Mouse (Mus musculus) E14TG2a.4 (cell line): ENCODE data around the gene Nprl3.
"Not testable (repeated sequence)": the region's sequence is repeated elsewhere in the genome, so short reads cannot be mapped to it uniquely, and the experiment has no call there.

Experiments
- H3K27me3 ChIP-seq: 2 replicates; pipeline ENCODE4 v1.6.1; 2014; ENCODE audit warnings: low read length, control low read depth; ENCODE audit not compliant: insufficient read depth
- H3K36me3 ChIP-seq: 2 replicates; pipeline ENCODE4 v1.6.1; 2014; ENCODE audit warnings: low read length, control low read depth; ENCODE audit not compliant: insufficient read depth
- H3K4me1 ChIP-seq: replicated peaks from 2 replicates; pipeline ENCODE4 v1.6.1; 2014; ENCODE audit warnings: low read depth, low read length, control low read depth
- H3K4me3 ChIP-seq: replicated peaks from 2 replicates; pipeline ENCODE4 v1.5.1; 2014; ENCODE audit warnings: mild to moderate bottlenecking, low read length
- H3K9me3 ChIP-seq: 2 replicates; pipeline ENCODE4 v1.6.1; 2014; ENCODE audit warnings: low read length, control low read depth
- CTCF ChIP-seq: conservative IDR thresholded peaks from 2 replicates; pipeline ENCODE4 v1.5.1; 2014; ENCODE audit warnings: low read length
- NANOG ChIP-seq: IDR thresholded peaks from 2 replicates; pipeline ENCODE4 v1.6.1; 2014; ENCODE audit warnings: borderline replicate concordance, low read length, mixed read lengths
- POU5F1 ChIP-seq: IDR thresholded peaks from 2 replicates; pipeline ENCODE4 v1.6.1; 2014; ENCODE audit warnings: low read length, borderline replicate concordance

The Nprl3 gene

DNA sequence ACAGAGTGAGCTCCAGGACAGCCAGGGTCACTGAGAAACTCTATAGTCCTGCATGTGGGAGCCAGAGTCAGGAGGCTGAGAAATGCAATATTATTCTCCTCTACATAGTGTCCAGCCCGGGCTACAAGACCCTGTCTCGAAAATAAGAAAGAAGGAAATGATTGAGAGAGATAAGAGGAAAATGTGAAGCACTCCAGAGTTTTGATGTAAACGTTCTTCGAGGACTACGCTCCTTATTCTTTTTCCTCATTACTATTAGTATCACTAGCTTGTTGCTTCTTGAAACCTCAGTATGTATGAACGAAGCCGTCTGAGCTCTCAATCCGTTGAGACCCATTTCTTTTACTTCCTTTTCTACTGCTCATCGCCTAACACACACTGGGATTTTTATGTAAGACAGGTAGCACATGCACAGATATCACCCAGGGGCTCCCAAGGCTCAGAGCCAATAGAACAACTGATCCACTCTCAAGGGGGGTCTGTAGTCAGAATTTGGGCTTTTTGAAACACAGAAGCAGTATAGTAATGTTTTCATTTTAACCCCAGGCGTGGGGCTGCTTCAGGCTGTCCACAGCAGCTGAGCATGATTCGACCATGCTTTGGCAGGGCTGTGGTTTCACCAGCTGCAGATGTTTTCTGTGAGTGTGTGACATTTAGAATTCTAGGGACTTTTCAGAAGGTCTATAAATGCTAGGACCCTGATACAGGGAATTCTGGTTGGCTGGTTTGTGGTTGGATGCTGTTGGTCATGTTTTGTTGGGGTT is 65.4 kb downstream of the Nprl3 start:
- Histone ChIP-seq H3K4me3 (no peak overlapping the region), H3K4me1 (peaks cover 33% of the 10 kb centered on the region), H3K36me3 (peaks cover 8% of the 10 kb centered on the region), H3K9me3 (no peaks in the 10 kb centered on the region), H3K27me3 (peaks cover 16% of the 10 kb centered on the region)
- TF ChIP-seq CTCF (no peak), POU5F1 (no peak), NANOG (no peak)

DNA sequence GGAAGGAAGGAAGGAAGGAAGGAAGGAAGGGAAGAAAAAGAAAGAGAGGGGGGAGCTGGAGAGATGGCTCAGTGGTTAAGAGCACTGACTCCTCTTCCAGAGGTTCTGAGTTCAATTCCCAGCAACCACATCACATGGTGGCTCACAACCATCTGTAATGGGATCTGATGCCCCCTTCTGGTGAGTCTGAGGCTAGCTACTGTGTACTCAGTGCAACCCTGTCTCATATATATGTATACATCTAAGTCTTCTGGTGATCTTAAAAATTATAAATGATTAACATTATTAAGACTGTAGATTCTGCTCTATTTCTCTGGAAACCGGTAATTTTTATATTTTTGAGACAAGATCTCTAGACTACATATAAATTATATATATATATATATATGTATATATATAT is 66.5 kb downstream of the Nprl3 start:
- H3K4me1 ChIP-seq = peaks cover 25% of the 10 kb centered on the region
- peak; percentile 25 for TF ChIP-seq CTCF
- not testable (repeated sequence) for H3K9me3 ChIP-seq, H3K36me3 ChIP-seq, H3K4me3 ChIP-seq
- peaks cover 26% of the 10 kb centered on the region for H3K27me3 ChIP-seq

DNA sequence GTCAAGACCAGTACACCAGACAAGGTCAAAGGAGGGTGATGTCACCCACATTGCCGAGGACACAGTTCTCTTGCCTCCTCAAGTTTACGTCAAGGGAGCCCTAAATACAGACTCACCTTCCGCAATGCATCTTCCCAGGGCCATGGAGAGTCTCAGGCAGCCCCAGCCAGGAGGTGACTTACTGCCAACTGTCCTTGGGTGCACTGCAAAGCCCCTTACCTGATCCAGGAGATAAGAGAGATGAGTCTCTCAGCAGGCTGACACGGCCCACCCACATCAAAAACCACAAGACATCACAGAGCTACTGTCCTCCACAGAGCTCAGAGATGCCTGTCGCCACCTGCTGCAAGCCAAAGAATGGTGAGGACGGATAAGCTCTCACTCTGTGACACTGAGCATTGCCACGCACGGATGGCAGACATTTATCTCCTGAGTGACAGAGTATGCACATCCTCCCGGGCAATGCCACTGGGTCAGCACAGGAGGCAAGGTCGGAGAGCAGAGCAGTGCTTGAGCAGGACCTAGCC is 67.4 kb downstream of the Nprl3 start, which contains the start of gene Il9r:
Il9r (minus strand) TSS at position 205 of the 527 bp plus-strand sequence.
- Histone ChIP-seq H3K27me3 (peaks cover 27% of the 10 kb centered on the region), H3K4me3 (no peak within 1 kb of the TSS), H3K4me1 (peaks cover 23% of the 10 kb centered on the region), H3K9me3 (no peaks in the 10 kb centered on the region), H3K36me3 (no peaks in the 10 kb centered on the region)
- TF ChIP-seq NANOG (no peak), CTCF (no peak), POU5F1 (no peak)

DNA sequence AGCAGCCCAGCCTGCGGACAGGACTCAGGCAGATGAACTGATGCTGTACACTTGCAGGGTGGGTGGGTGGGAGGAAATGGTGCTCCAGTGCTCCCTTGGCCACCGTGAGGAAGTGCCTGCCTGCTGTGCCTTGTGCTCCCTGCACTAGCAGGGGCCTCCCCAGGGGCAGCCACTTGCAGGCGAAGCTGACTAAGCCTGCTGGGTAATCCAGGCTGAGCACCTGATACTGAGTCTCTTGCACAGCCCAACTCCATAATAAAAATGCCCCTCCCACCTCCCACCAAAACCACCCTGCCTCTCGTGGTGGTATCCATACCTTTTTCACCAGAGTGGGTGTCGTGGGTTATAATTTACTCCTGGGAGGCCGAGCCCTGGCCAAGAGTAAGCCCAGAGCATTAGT is 68.3 kb downstream of the Nprl3 start:
- Histone ChIP-seq H3K27me3 (peaks cover 36% of the 10 kb centered on the region), H3K9me3 (no peaks in the 10 kb centered on the region), H3K4me3 (no peak overlapping the region), H3K4me1 (peaks cover 25% of the 10 kb centered on the region), H3K36me3 (no peaks in the 10 kb centered on the region)
- TF ChIP-seq POU5F1 (no peak), CTCF (no peak), NANOG (no peak)

- H3K4me3 ChIP-seq = no peak overlapping the region
- no peaks in the 10 kb centered on the region for H3K36me3 ChIP-seq
- H3K4me1 ChIP-seq = peaks cover 32% of the 10 kb centered on the region
- no peak for TF ChIP-seq CTCF
- H3K27me3 ChIP-seq = peaks cover 36% of the 10 kb centered on the region
- no peaks in the 10 kb centered on the region for H3K9me3 ChIP-seq
Measured at GRCm38 (mm10) chr11:32198256-32198955, 69.1 kb downstream of the Nprl3 start.

- Histone ChIP-seq H3K4me3 (no peak overlapping the region), H3K36me3 (no peaks in the 10 kb centered on the region), H3K4me1 (peaks cover 32% of the 10 kb centered on the region), H3K9me3 (no peaks in the 10 kb centered on the region), H3K27me3 (peaks cover 33% of the 10 kb centered on the region)
- TF ChIP-seq NANOG = no peak
- no peak for TF ChIP-seq CTCF
- no peak for TF ChIP-seq POU5F1
Measured at GRCm38 (mm10) chr11:32197766-32198165, 69.7 kb downstream of the Nprl3 start.

- H3K4me3 ChIP-seq = no peak overlapping the region
- H3K36me3 ChIP-seq = no peaks in the 10 kb centered on the region
- peaks cover 28% of the 10 kb centered on the region for H3K27me3 ChIP-seq
Measured at GRCm38 (mm10) chr11:32196727-32197126, 70.8 kb downstream of the Nprl3 start.

GRCm38 (mm10) chr11:32195867-32196540 is 71.5 kb downstream of the Nprl3 start:
- no peaks in the 10 kb centered on the region for H3K36me3 ChIP-seq
- no peak overlapping the region for H3K4me3 ChIP-seq
- H3K4me1 ChIP-seq = peaks cover 35% of the 10 kb centered on the region
- TF ChIP-seq NANOG (no peak), CTCF (no peak), POU5F1 (no peak)
- no peaks in the 10 kb centered on the region for H3K9me3 ChIP-seq
- H3K27me3 ChIP-seq = peaks cover 33% of the 10 kb centered on the region

More at GRCm38 (mm10) chr11:32196727-32197126, 70.8 kb downstream of the Nprl3 start:
- TF ChIP-seq CTCF (no peak), NANOG (no peak), POU5F1 (no peak)
- Histone ChIP-seq H3K4me1 (peaks cover 32% of the 10 kb centered on the region), H3K9me3 (no peaks in the 10 kb centered on the region)
